8 mouse cellular contexts compared by ENCODE assay signal in genomic region chr1:82724339-82725025, GRCm38 (mm10). TPM values are rescaled to one million over a fixed set of nuclear protein-coding genes. Genes with fewer than 3 reads are reported as not detected.
DNase-seq lines count a peak whose midpoint lies in the region; ATAC-seq lines count a peak whose summit lies in the region.

Gene Mff, plus strand, starts transcription at chr1:82724890.

- 9% methylated on average over 38 of the region's 38 CpGs for WGBS in heart, embryonic 10.5 days
- 10% methylated on average over 38 of the region's 38 CpGs for WGBS in kidney, embryonic 15.5 days

- H3K9me3 ChIP-seq in heart, embryonic 10.5 days = no peaks in the 10 kb centered on the region
- no peaks in the 10 kb centered on the region for H3K9me3 ChIP-seq in kidney, embryonic 15.5 days (replicated peaks)

- H3K27me3 ChIP-seq in heart, embryonic 10.5 days (ENCODE audit: insufficient read depth, poor library complexity, severe bottlenecking) = peaks cover 8% of the 10 kb centered on the region; the same call in 1 of the 2 replicates
- peaks cover 10% of the 10 kb centered on the region for H3K27me3 ChIP-seq in kidney, embryonic 15.5 days

- H3K4me3 ChIP-seq in heart, embryonic 10.5 days = peak within 1 kb of the TSS; percentile 89
- H3K4me3 ChIP-seq in kidney, embryonic 15.5 days (replicated peaks) = peak within 1 kb of the TSS; percentile 93

- peak within 1 kb of the TSS; percentile 90 for H3K4me2 ChIP-seq in kidney, embryonic 15.5 days

- peak; percentile 92 for ATAC-seq in erythroblast, adult 5-6 weeks (replicated peaks; ENCODE audit: low FRiP score, poor library complexity, severe bottlenecking)
- ATAC-seq in kidney, embryonic 15.5 days (replicated peaks; ENCODE audit: low FRiP score) = peak; percentile 100
- ATAC-seq in monocyte, adult 5-6 weeks (replicated peaks; ENCODE audit: insufficient number of reproducible peaks, low FRiP score, low TSS enrichment, poor library complexity, severe bottlenecking) = peak; percentile 99

- peaks cover 8% of the 10 kb centered on the region for H3K4me1 ChIP-seq in heart, embryonic 10.5 days
- peaks cover 10% of the 10 kb centered on the region for H3K4me1 ChIP-seq in kidney, embryonic 15.5 days

- H3K9ac ChIP-seq in kidney, embryonic 15.5 days = peak within 1 kb of the TSS; percentile 95

- H3K27ac ChIP-seq in heart, embryonic 10.5 days = peak within 1 kb of the TSS; percentile 98
- H3K27ac ChIP-seq in kidney, embryonic 15.5 days = peak within 1 kb of the TSS; percentile 80; the same call in 1 of the 2 replicates

- peak; percentile 92 for DNase-seq in B cell, adult 2 months
- DNase-seq in brain, adult 2 months (ENCODE audit: low read depth, low spot score) = peak; percentile 99
- peak; percentile 96 for DNase-seq in heart, embryonic 10.5 days (ENCODE audit: low spot score)
- DNase-seq in liver = peak; percentile 92
- peak; percentile 90 to 95 for DNase-seq in spleen, postnatal 4 days (ENCODE audit: low spot score in 2 of 2)

- peaks cover 17% of the 10 kb centered on the region for H3K36me3 ChIP-seq in heart, embryonic 10.5 days
- H3K36me3 ChIP-seq in kidney, embryonic 15.5 days = peaks cover 23% of the 10 kb centered on the region

RNA-seq across cellular contexts. Expression of gene Mff, which starts in this region (rescaled TPM):
- total RNA-seq in erythroblast, adult 5-6 weeks (2015; ENCODE audit: low replicate concordance) = 270 and 279 TPM in 2 replicates
- 328 and 353 TPM in 2 replicates for total RNA-seq in erythroblast, adult 5-6 weeks (2017; ENCODE audit: low replicate concordance)
- polyA plus RNA-seq in heart, embryonic 10.5 days (2016; fragmentation: Nextera tagmentation; extraction: Ambion mirVana) = 197 TPM in 2 replicates
- 217 and 235 TPM in 2 replicates for polyA plus RNA-seq in kidney, embryonic 15.5 days (2015; fragmentation: Nextera tagmentation; extraction: Ambion mirVana)
- total RNA-seq in monocyte, adult 5-6 weeks (2017) = 102 to 146 TPM (median 118 TPM) in 3 replicates

Comparison
In these comparisons a context has a peak if more than half of its experiments do, and no peak if none do; other contexts are left out.
1. Peak in every context shown above with its lines: DNase-seq, ATAC-seq, H3K4me3 ChIP-seq and H3K27ac ChIP-seq.